ENCODE assay signal across 12 mouse cellular contexts in the genomic region with DNA sequence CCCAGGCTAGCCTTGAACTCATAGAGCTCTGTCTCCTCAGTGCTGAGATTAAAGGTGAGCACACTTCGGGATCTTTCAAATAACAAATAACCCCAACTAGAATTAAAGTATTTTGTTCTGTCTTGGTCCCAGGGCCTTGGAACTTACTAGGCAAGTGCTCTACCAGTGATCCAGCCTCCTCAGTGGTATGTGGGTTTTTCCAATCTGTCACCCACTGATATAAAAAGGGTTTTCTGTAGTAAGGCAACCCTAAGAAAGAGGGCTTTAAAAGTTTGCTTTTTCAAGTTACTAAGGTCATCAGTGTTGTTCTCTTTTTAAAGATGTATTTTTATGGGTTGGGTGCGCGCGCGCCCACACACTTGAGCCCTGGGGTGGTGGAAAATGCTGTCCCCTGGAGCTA. TPM values are rescaled to one million over a fixed set of nuclear protein-coding genes. Genes with fewer than 3 reads are reported as not detected.
DNase-seq lines count a peak whose midpoint lies in the region; ATAC-seq lines count a peak whose summit lies in the region.
"Had no signal": no experiment of that assay in that cellular context is flagged by ENCODE, and none has a peak within 500 bp of the region (broad histone marks: within the 10 kb centered on the region; RNA-seq: fewer than 3 reads in every experiment).

No protein-coding gene starts in this region.

- no peak for DNase-seq in heart, adult 8-10 months (ENCODE audit: low spot score)
- DNase-seq in lung, adult 18-20 months = no peak
- peak; percentile 62 for DNase-seq in induced T-regulatory cell, adult 2 months (ENCODE audit: low read depth)
- no peak for DNase-seq in urinary bladder, postnatal 36 days (ENCODE audit: low spot score in 2 of 2)
- DNase-seq in right cerebral cortex, postnatal 4 days = no peak
- DNase-seq: layer of hippocampus, postnatal 36 days had no signal

- no peak overlapping the region for H3K9ac ChIP-seq in heart, embryonic 11.5 days (ENCODE audit: low read depth, low read length)
- H3K9ac ChIP-seq in lung, embryonic 15.5 days = no peak overlapping the region
- no peak overlapping the region for H3K9ac ChIP-seq in neural tube, embryonic 13.5 days

- 91% methylated on average over 5 of the region's 5 CpGs for WGBS in heart, embryonic 11.5 days (ENCODE audit: insufficient replicate concordance)
- WGBS in lung, embryonic 15.5 days = 86% methylated on average over 5 of the region's 5 CpGs
- 96% methylated on average over 5 of the region's 5 CpGs for WGBS in neural tube, embryonic 13.5 days

- no peak overlapping the region for H3K4me3 ChIP-seq in heart, embryonic 11.5 days (ENCODE audit: low read depth, low read length)
- H3K4me3 ChIP-seq in lung, embryonic 15.5 days = no peak overlapping the region
- H3K4me3 ChIP-seq in neural tube, embryonic 13.5 days = no peak overlapping the region

- H3K9me3 ChIP-seq in heart, embryonic 11.5 days (replicated peaks; ENCODE audit: control insufficient read depth, low read length) = no peaks in the 10 kb centered on the region
- 0 out of 2 replicates have a peak, but pooled peaks cover 4% of the 10 kb centered on the region for H3K9me3 ChIP-seq in lung, embryonic 15.5 days
- no peaks in the 10 kb centered on the region for H3K9me3 ChIP-seq in neural tube, embryonic 13.5 days

- H3K4me1 ChIP-seq in heart, embryonic 11.5 days (ENCODE audit: control insufficient read depth, insufficient read depth, low read length) = peaks cover 14% of the 10 kb centered on the region
- H3K4me1 ChIP-seq in lung, embryonic 15.5 days = peaks cover 41% of the 10 kb centered on the region
- H3K4me1 ChIP-seq in neural tube, embryonic 13.5 days (replicated peaks) = peaks cover 15% of the 10 kb centered on the region

- 0 out of 2 replicates have a peak overlapping the region, but pooled peaks have one; percentile 25 for H3K27ac ChIP-seq in heart, embryonic 11.5 days (ENCODE audit: low read depth, low read length)
- peak overlapping the region; percentile 88 for H3K27ac ChIP-seq in lung, embryonic 15.5 days
- H3K27ac ChIP-seq in neural tube, embryonic 13.5 days (replicated peaks) = peak overlapping the region; percentile 52; the same call in 1 of the 2 replicates

- H3K36me3 ChIP-seq in heart, embryonic 11.5 days (ENCODE audit: control insufficient read depth, insufficient read depth, low read length) = peaks cover 3% of the 10 kb centered on the region; the same call in 1 of the 2 replicates
- peaks cover 1% of the 10 kb centered on the region for H3K36me3 ChIP-seq in lung, embryonic 15.5 days
- H3K36me3 ChIP-seq in neural tube, embryonic 13.5 days = peaks cover 16% of the 10 kb centered on the region

- no peak for ATAC-seq in heart, embryonic 11.5 days (replicated peaks; ENCODE audit: insufficient number of reproducible peaks, low FRiP score, low TSS enrichment)
- ATAC-seq in lung, embryonic 15.5 days (ENCODE audit: borderline replicate concordance, extremely low read depth, low FRiP score, low TSS enrichment) = no peak
- no peak for ATAC-seq in neural tube, embryonic 13.5 days (ENCODE audit: low read depth)

- H3K4me2 ChIP-seq in heart, embryonic 11.5 days = peak overlapping the region; percentile 31; the same call in 1 of the 2 replicates
- H3K4me2 ChIP-seq in lung, embryonic 15.5 days = peak overlapping the region; percentile 89
- H3K4me2 ChIP-seq in neural tube, embryonic 13.5 days = peak overlapping the region; percentile 60

- H3K27me3 ChIP-seq in heart, embryonic 11.5 days (ENCODE audit: control insufficient read depth, insufficient read depth, low read length) = no peaks in the 10 kb centered on the region
- H3K27me3 ChIP-seq in lung, embryonic 15.5 days = no peaks in the 10 kb centered on the region
- peaks cover 21% of the 10 kb centered on the region for H3K27me3 ChIP-seq in neural tube, embryonic 13.5 days

RNA-seq across cellular contexts. Expression of a gene that starts 1.7 kb away (rescaled TPM):
- polyA plus RNA-seq in heart, embryonic 11.5 days (2014; fragmentation: Nextera tagmentation; extraction: Ambion mirVana) = 95.4 and 127 TPM in 2 replicates
- total RNA-seq in heart, adult 8-10 months (2022) = 10 to 100 TPM; 46.0 to 70.3 (median 55.0) TPM
- 359 and 378 TPM in 2 replicates for polyA plus RNA-seq in lung, embryonic 15.5 days (2015; fragmentation: Nextera tagmentation; extraction: Ambion mirVana)
- polyA plus RNA-seq in neural tube, embryonic 13.5 days (2015; fragmentation: Nextera tagmentation; extraction: Ambion mirVana) = 95.1 and 106 TPM in 2 replicates

RNA-seq across cellular contexts. Expression of a gene that starts 24.3 kb away (rescaled TPM):
- polyA plus RNA-seq in heart, embryonic 11.5 days (2014; fragmentation: Nextera tagmentation; extraction: Ambion mirVana) = 76.5 and 92.4 TPM in 2 replicates
- 10 to 100 TPM; 30.2 to 50.2 (median 42.8) TPM for total RNA-seq in heart, adult 8-10 months (2022)
- 79.2 and 81.1 TPM in 2 replicates for polyA plus RNA-seq in lung, embryonic 15.5 days (2015; fragmentation: Nextera tagmentation; extraction: Ambion mirVana)
- polyA plus RNA-seq in neural tube, embryonic 13.5 days (2015; fragmentation: Nextera tagmentation; extraction: Ambion mirVana) = 108 and 123 TPM in 2 replicates

RNA-seq across cellular contexts. Expression of a gene that starts 24.4 kb away (rescaled TPM):
- 172 and 179 TPM in 2 replicates for polyA plus RNA-seq in heart, embryonic 11.5 days (2014; fragmentation: Nextera tagmentation; extraction: Ambion mirVana)
- total RNA-seq in heart, adult 8-10 months (2022) = 10 to 100 TPM; 53.1 to 60.7 (median 57.3) TPM
- polyA plus RNA-seq in lung, embryonic 15.5 days (2015; fragmentation: Nextera tagmentation; extraction: Ambion mirVana) = 187 and 190 TPM in 2 replicates
- 206 and 223 TPM in 2 replicates for polyA plus RNA-seq in neural tube, embryonic 13.5 days (2015; fragmentation: Nextera tagmentation; extraction: Ambion mirVana)

RNA-seq across cellular contexts. Expression of a gene that starts 31.9 kb away (rescaled TPM):
- polyA plus RNA-seq in heart, embryonic 11.5 days (2014; fragmentation: Nextera tagmentation; extraction: Ambion mirVana) = not detected in 2 replicates
- total RNA-seq in heart, adult 8-10 months (2022) = not detected
- polyA plus RNA-seq in lung, embryonic 15.5 days (2015; fragmentation: Nextera tagmentation; extraction: Ambion mirVana) = not detected in 2 replicates
- polyA plus RNA-seq in neural tube, embryonic 13.5 days (2015; fragmentation: Nextera tagmentation; extraction: Ambion mirVana) = not detected in 2 replicates
- total RNA-seq: adrenal gland, postnatal 14 days; gastrocnemius, postnatal 4 days; layer of hippocampus, postnatal 36 days; monocyte, adult 5-6 weeks had no signal

RNA-seq across cellular contexts. Expression of a gene that starts 32.1 kb away (rescaled TPM):
- polyA plus RNA-seq in heart, embryonic 11.5 days (2014; fragmentation: Nextera tagmentation; extraction: Ambion mirVana) = 112 and 115 TPM in 2 replicates
- 10 to 100 TPM; 59.9 to 67.2 (median 63.8) TPM for total RNA-seq in heart, adult 8-10 months (2022)
- polyA plus RNA-seq in lung, embryonic 15.5 days (2015; fragmentation: Nextera tagmentation; extraction: Ambion mirVana) = 146 and 150 TPM in 2 replicates
- polyA plus RNA-seq in neural tube, embryonic 13.5 days (2015; fragmentation: Nextera tagmentation; extraction: Ambion mirVana) = 228 and 239 TPM in 2 replicates

Comparison
In these comparisons a context has a peak if more than half of its experiments do, and no peak if none do; other contexts are left out.
1. H3K27ac ChIP-seq: peak in every context shown above with its lines; median percentile 88 in lung, embryonic 15.5 days; 52 in neural tube, embryonic 13.5 days; 25 in heart, embryonic 11.5 days.
2. H3K4me2 ChIP-seq: peak in every context shown above with its lines; median percentile 89 in lung, embryonic 15.5 days; 60 in neural tube, embryonic 13.5 days; 31 in heart, embryonic 11.5 days.